Mouse (Mus musculus): ENCODE results near the gene Dnase1l2. TPM values are rescaled to one million over a fixed set of nuclear protein-coding genes. Genes with fewer than 3 reads are reported as not detected.

Dnase1l2 gene
- total RNA-seq, 1 experiment: 1.2 TPM

DNA sequence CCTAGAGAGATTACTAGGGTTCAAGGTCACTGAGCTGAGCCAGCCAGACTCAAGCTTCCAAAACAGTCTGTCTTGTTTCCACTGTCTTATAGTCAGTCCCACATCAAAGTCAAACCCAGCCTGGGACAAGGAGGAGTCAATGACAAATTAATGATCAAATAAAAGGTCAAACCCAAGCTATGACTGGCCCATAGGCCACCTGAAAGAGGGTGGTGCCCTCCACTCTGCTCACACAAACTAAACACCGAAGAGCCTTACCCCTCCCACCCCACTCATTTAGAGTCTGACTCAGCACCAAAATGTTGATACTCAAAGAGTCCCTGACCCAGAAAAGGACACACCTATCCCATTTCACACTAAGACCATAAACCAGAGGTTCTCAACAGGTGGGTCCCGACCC is 10.5 kb upstream of the Dnase1l2 start:
- Histone ChIP-seq H3K4me1 (ENCODE audit: control insufficient read depth in 2 of 2, insufficient read depth in 2 of 2, low read length in 2 of 2, poor library complexity in 1 of 2) (0 out of 4 replicates have a peak, but pooled peaks cover 0 to 2% of the 10 kb centered on the region in 2 experiments), H3K9ac (ENCODE audit: insufficient read depth, low read depth, low read length, poor library complexity, severe bottlenecking) (no peak overlapping the region), H3K36me3 (ENCODE audit: control insufficient read depth, insufficient read depth, low read length, poor library complexity, severe bottlenecking) (peaks cover 16% of the 10 kb centered on the region; the same call in 1 of the 2 replicates), H3K9me3 (ENCODE audit: control insufficient read depth, insufficient read depth, low read depth, low read length) (no peaks in the 10 kb centered on the region), H3K27ac (ENCODE audit: insufficient read depth, low read depth, low read length, poor library complexity, severe bottlenecking) (no peak overlapping the region), H3K4me3 (ENCODE audit: insufficient read depth in 1 of 2, low read depth in 1 of 2, low read length in 2 of 2, poor library complexity in 1 of 2, severe bottlenecking in 1 of 2) (no peak overlapping the region)
- in situ Hi-C loops (cut with MboI; ENCODE audit: low sequenced_read_pairs in 2 of 2, unreplicated experiment in 2 of 2): no loop called here
- TF ChIP-seq CHD2 (IDR thresholded peaks at IDR 0.05; ENCODE audit: low read depth, low read length): 0 out of 2 replicates have a peak, but pooled peaks have one; percentile 60
- no peak for TF ChIP-seq ZNF384 (IDR thresholded peaks at IDR 0.05; ENCODE audit: low read depth, low read length)
- no peak for TF ChIP-seq HCFC1 (IDR thresholded peaks at IDR 0.05; ENCODE audit: borderline replicate concordance, insufficient read depth, low read length)
- DNase-seq (ENCODE audit: low read depth, low spot score): no peak

GRCm38 (mm10) chr17:24451220-24451619 is 8.3 kb upstream of the Dnase1l2 start:
- H3K4me1 ChIP-seq (ENCODE audit: control insufficient read depth in 2 of 2, insufficient read depth in 2 of 2, low read length in 2 of 2, poor library complexity in 1 of 2): 0 out of 4 replicates have a peak, but pooled peaks cover 0 to 2% of the 10 kb centered on the region in 2 experiments
- no peak overlapping the region for H3K9ac ChIP-seq (ENCODE audit: insufficient read depth, low read depth, low read length, poor library complexity, severe bottlenecking)
- H3K4me3 ChIP-seq (ENCODE audit: insufficient read depth in 1 of 2, low read depth in 1 of 2, low read length in 2 of 2, poor library complexity in 1 of 2, severe bottlenecking in 1 of 2): no peak overlapping the region
- H3K36me3 ChIP-seq (ENCODE audit: control insufficient read depth, insufficient read depth, low read length, poor library complexity, severe bottlenecking): peaks cover 36% of the 10 kb centered on the region; the same call in 1 of the 2 replicates
- H3K27ac ChIP-seq (ENCODE audit: insufficient read depth, low read depth, low read length, poor library complexity, severe bottlenecking): no peak overlapping the region
- no peaks in the 10 kb centered on the region for H3K9me3 ChIP-seq (ENCODE audit: control insufficient read depth, insufficient read depth, low read depth, low read length)
- in situ Hi-C loops (cut with MboI; ENCODE audit: low sequenced_read_pairs in 2 of 2, unreplicated experiment in 2 of 2): no loop called here
- TF ChIP-seq ZNF384 (IDR thresholded peaks at IDR 0.05; ENCODE audit: low read depth, low read length): no peak
- no peak for TF ChIP-seq ZC3H11A (IDR thresholded peaks at IDR 0.05; ENCODE audit: borderline replicate concordance, low read depth, low read length)
- TF ChIP-seq HCFC1 (IDR thresholded peaks at IDR 0.05; ENCODE audit: borderline replicate concordance, insufficient read depth, low read length): no peak
- no peak for TF ChIP-seq CHD2 (IDR thresholded peaks at IDR 0.05; ENCODE audit: low read depth, low read length)
- TF ChIP-seq MAFK (IDR thresholded peaks at IDR 0.05; ENCODE audit: insufficient read depth, low read depth, low read length): no peak
- no peak for DNase-seq (ENCODE audit: low read depth, low spot score)

DNA sequence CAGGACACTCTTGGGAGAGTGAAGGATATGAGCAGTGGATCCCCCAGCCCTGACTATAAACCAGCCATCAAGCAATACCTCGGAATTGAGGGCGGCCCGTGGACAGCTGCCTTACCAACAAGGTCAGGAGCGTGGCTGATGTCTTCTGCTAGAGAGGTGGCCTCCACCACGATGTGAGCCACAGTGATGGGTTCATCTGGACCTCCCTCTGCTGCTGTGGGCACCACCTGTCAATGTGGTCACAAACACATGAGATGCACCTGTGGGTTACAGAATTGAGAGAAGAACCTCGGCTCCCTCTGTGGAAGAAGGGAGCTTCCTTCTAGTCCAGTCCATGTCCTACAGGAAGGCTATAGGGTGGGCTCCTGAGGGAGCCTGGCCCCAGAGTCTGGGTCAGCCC is 6.6 kb upstream of the Dnase1l2 start:
- TF ChIP-seq HCFC1 (IDR thresholded peaks at IDR 0.05; ENCODE audit: borderline replicate concordance, insufficient read depth, low read length): no peak
- TF ChIP-seq CHD2 (IDR thresholded peaks at IDR 0.05; ENCODE audit: low read depth, low read length): no peak
- no peak for TF ChIP-seq ZC3H11A (IDR thresholded peaks at IDR 0.05; ENCODE audit: borderline replicate concordance, low read depth, low read length)
- TF ChIP-seq ZNF384 (IDR thresholded peaks at IDR 0.05; ENCODE audit: low read depth, low read length): no peak
- TF ChIP-seq MAFK (IDR thresholded peaks at IDR 0.05; ENCODE audit: insufficient read depth, low read depth, low read length): no peak
- H3K9me3 ChIP-seq (ENCODE audit: control insufficient read depth, insufficient read depth, low read depth, low read length): no peaks in the 10 kb centered on the region
- H3K9ac ChIP-seq (ENCODE audit: insufficient read depth, low read depth, low read length, poor library complexity, severe bottlenecking): no peak overlapping the region
- H3K36me3 ChIP-seq (ENCODE audit: control insufficient read depth, insufficient read depth, low read length, poor library complexity, severe bottlenecking): peaks cover 52% of the 10 kb centered on the region
- DNase-seq (ENCODE audit: low read depth, low spot score): no peak
- no peak overlapping the region for H3K27ac ChIP-seq (ENCODE audit: insufficient read depth, low read depth, low read length, poor library complexity, severe bottlenecking)
- no peak overlapping the region for H3K4me3 ChIP-seq (ENCODE audit: insufficient read depth in 1 of 2, low read depth in 1 of 2, low read length in 2 of 2, poor library complexity in 1 of 2, severe bottlenecking in 1 of 2)
- 0 out of 4 replicates have a peak, but pooled peaks cover 0 to 2% of the 10 kb centered on the region in 2 experiments for H3K4me1 ChIP-seq (ENCODE audit: control insufficient read depth in 2 of 2, insufficient read depth in 2 of 2, low read length in 2 of 2, poor library complexity in 1 of 2)
- in situ Hi-C loops (cut with MboI; ENCODE audit: low sequenced_read_pairs in 2 of 2, unreplicated experiment in 2 of 2): no loop called here

DNA sequence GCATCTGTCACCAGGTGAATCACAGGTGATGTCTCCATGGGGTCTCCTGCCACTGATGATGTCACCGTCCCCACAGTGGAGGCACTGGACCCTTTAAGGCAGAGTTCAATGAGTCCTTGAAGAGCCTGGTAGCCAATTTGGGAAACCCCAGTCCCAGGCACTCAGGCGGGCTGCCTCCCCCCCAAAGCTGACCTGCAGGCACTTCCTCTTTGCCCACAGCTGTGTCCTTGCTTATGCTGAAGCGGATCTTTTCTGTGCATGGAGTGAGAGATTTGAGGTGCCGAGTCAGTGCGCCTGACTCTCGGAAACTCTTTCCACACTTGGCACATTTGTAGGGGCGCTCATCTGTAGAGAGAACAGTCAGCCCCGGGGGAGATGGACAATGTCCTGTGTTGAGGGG is 3.7 kb upstream of the Dnase1l2 start:
- H3K4me3 ChIP-seq (ENCODE audit: insufficient read depth in 1 of 2, low read depth in 1 of 2, low read length in 2 of 2, poor library complexity in 1 of 2, severe bottlenecking in 1 of 2): no peak overlapping the region
- no peak for DNase-seq (ENCODE audit: low read depth, low spot score)
- no peaks in the 10 kb centered on the region for H3K9me3 ChIP-seq (ENCODE audit: control insufficient read depth, insufficient read depth, low read depth, low read length)
- peaks cover 63% of the 10 kb centered on the region for H3K36me3 ChIP-seq (ENCODE audit: control insufficient read depth, insufficient read depth, low read length, poor library complexity, severe bottlenecking)
- no peak overlapping the region for H3K27ac ChIP-seq (ENCODE audit: insufficient read depth, low read depth, low read length, poor library complexity, severe bottlenecking)
- TF ChIP-seq ZNF384 (IDR thresholded peaks at IDR 0.05; ENCODE audit: low read depth, low read length): no peak
- TF ChIP-seq ZC3H11A (IDR thresholded peaks at IDR 0.05; ENCODE audit: borderline replicate concordance, low read depth, low read length): no peak
- TF ChIP-seq HCFC1 (IDR thresholded peaks at IDR 0.05; ENCODE audit: borderline replicate concordance, insufficient read depth, low read length): no peak
- no peak for TF ChIP-seq CHD2 (IDR thresholded peaks at IDR 0.05; ENCODE audit: low read depth, low read length)
- no peak for TF ChIP-seq MAFK (IDR thresholded peaks at IDR 0.05; ENCODE audit: insufficient read depth, low read depth, low read length)
- H3K9ac ChIP-seq (ENCODE audit: insufficient read depth, low read depth, low read length, poor library complexity, severe bottlenecking): no peak overlapping the region
- in situ Hi-C loops (cut with MboI; ENCODE audit: low sequenced_read_pairs in 2 of 2, unreplicated experiment in 2 of 2): no loop called here
- H3K4me1 ChIP-seq (ENCODE audit: control insufficient read depth in 2 of 2, insufficient read depth in 2 of 2, low read length in 2 of 2, poor library complexity in 1 of 2): peaks cover 0 to 2% of the 10 kb centered on the region in 2 experiments; a peak in 1 of 4 replicates

- TF ChIP-seq CHD2 (IDR thresholded peaks at IDR 0.05; ENCODE audit: low read depth, low read length): no peak
- no peak for TF ChIP-seq MAFK (IDR thresholded peaks at IDR 0.05; ENCODE audit: insufficient read depth, low read depth, low read length)
- no peak for TF ChIP-seq ZC3H11A (IDR thresholded peaks at IDR 0.05; ENCODE audit: borderline replicate concordance, low read depth, low read length)
- no peak for TF ChIP-seq HCFC1 (IDR thresholded peaks at IDR 0.05; ENCODE audit: borderline replicate concordance, insufficient read depth, low read length)
- no peak for TF ChIP-seq ZNF384 (IDR thresholded peaks at IDR 0.05; ENCODE audit: low read depth, low read length)
- H3K9me3 ChIP-seq (ENCODE audit: control insufficient read depth, insufficient read depth, low read depth, low read length): no peaks in the 10 kb centered on the region
- in situ Hi-C loops (cut with MboI; ENCODE audit: low sequenced_read_pairs in 2 of 2, unreplicated experiment in 2 of 2): no loop called here
- H3K27ac ChIP-seq (ENCODE audit: insufficient read depth, low read depth, low read length, poor library complexity, severe bottlenecking): no peak overlapping the region
- H3K4me1 ChIP-seq (ENCODE audit: control insufficient read depth in 2 of 2, insufficient read depth in 2 of 2, low read length in 2 of 2, poor library complexity in 1 of 2): peaks cover 0 to 2% of the 10 kb centered on the region in 2 experiments; a peak in 1 of 4 replicates
- no peak overlapping the region for H3K4me3 ChIP-seq (ENCODE audit: insufficient read depth in 1 of 2, low read depth in 1 of 2, low read length in 2 of 2, poor library complexity in 1 of 2, severe bottlenecking in 1 of 2)
- DNase-seq (ENCODE audit: low read depth, low spot score): no peak
- peaks cover 49% of the 10 kb centered on the region for H3K36me3 ChIP-seq (ENCODE audit: control insufficient read depth, insufficient read depth, low read length, poor library complexity, severe bottlenecking)
- no peak overlapping the region for H3K9ac ChIP-seq (ENCODE audit: insufficient read depth, low read depth, low read length, poor library complexity, severe bottlenecking)
Observed at GRCm38 (mm10) chr17:24443409-24443808, 504 bp upstream of the Dnase1l2 start.

Data from ES-E14 (cell line).